Mouse (Mus musculus) cerebellum, adult 11 months (tissue): Measurements from ENCODE around the gene Alg14.

Experiments used
- DNase-seq: peaks from one replicate; pipeline ENCODE4 v3.0.0; 2022

Alg14 gene

GRCm38 (mm10) chr3:121291560-121292258 is at the start of gene Alg14:
TSS of gene Alg14 (plus strand) at chr3:121291773.
- DNase-seq, result peak; percentile 95

- DNase-seq, result no peak
These were observed 49.2 kb upstream of the Alg14 start for GRCm38 (mm10) chr3:121242111-121242936.

- no peak for DNase-seq
These were observed 48.6 kb upstream of the Alg14 start for GRCm38 (mm10) chr3:121242941-121243340.

- DNase-seq, result no peak
These were observed 41.5 kb upstream of the Alg14 start for GRCm38 (mm10) chr3:121250048-121250447.

- peak; percentile 84 for DNase-seq
These were observed 40.8 kb upstream of the Alg14 start for GRCm38 (mm10) chr3:121250576-121251433.

GRCm38 (mm10) chr3:121255501-121255900 is 36.1 kb upstream of the Alg14 start:
- no peak for DNase-seq

GRCm38 (mm10) chr3:121256131-121256530 is 35.4 kb upstream of the Alg14 start:
- no peak for DNase-seq

GRCm38 (mm10) chr3:121257418-121257817 is 34.2 kb upstream of the Alg14 start:
- DNase-seq, result no peak

GRCm38 (mm10) chr3:121258521-121259478 is 32.8 kb upstream of the Alg14 start:
- no peak for DNase-seq

- DNase-seq, result no peak
These were observed 31.5 kb upstream of the Alg14 start for GRCm38 (mm10) chr3:121260041-121260440.

- DNase-seq, result no peak
These were observed 30.7 kb upstream of the Alg14 start for GRCm38 (mm10) chr3:121260831-121261230.

- DNase-seq, result no peak
These were observed 30.3 kb upstream of the Alg14 start for GRCm38 (mm10) chr3:121261251-121261650.

GRCm38 (mm10) chr3:121261939-121262520 is 29.5 kb upstream of the Alg14 start:
- DNase-seq, result no peak

GRCm38 (mm10) chr3:121262521-121263204 is 28.9 kb upstream of the Alg14 start:
- DNase-seq, result peak; percentile 73

GRCm38 (mm10) chr3:121263205-121263548 is 28.4 kb upstream of the Alg14 start:
- DNase-seq, result no peak

- no peak for DNase-seq
These were observed 27.3 kb upstream of the Alg14 start for GRCm38 (mm10) chr3:121264242-121264641.

- no peak for DNase-seq
These were observed 24.3 kb upstream of the Alg14 start for GRCm38 (mm10) chr3:121267283-121267682.

- no peak for DNase-seq
These were observed 19.0 kb upstream of the Alg14 start for GRCm38 (mm10) chr3:121272577-121272976.

GRCm38 (mm10) chr3:121274010-121274409 is 17.6 kb upstream of the Alg14 start:
- no peak for DNase-seq

- no peak for DNase-seq
These were observed 14.6 kb upstream of the Alg14 start for GRCm38 (mm10) chr3:121277009-121277408.

GRCm38 (mm10) chr3:121277557-121277956 is 14.0 kb upstream of the Alg14 start:
- peak; percentile 87 for DNase-seq
